Mouse (Mus musculus): ENCODE results near the gene BC049715.
"Not testable (repeated sequence)": the region's sequence is repeated elsewhere in the genome, so short reads cannot be mapped to it uniquely, and the experiment has no call there.

BC049715 gene

DNA sequence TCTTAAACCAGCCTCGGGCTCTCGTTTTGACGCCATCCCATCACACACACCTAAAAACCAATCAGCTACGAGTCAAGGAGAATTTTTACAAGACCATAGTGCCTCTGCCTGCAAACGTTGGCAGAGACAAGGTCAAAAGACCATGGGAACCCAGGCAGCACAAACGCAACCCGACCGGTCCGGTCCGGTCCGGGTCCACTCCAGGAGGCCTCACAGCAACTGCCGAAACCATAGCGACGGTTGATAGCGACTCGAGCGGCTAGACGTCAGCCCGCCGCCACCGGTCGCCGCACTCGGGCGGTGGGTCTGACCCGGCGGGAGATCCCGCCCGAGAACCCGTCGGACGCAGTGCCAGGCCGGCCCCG is at the start of gene BC049715:
BC049715 (plus strand) TSS at position 111 of the 365 bp plus-strand sequence.
- DNase-seq (ENCODE audit: low spot score in 2 of 2) = no peak

DNA sequence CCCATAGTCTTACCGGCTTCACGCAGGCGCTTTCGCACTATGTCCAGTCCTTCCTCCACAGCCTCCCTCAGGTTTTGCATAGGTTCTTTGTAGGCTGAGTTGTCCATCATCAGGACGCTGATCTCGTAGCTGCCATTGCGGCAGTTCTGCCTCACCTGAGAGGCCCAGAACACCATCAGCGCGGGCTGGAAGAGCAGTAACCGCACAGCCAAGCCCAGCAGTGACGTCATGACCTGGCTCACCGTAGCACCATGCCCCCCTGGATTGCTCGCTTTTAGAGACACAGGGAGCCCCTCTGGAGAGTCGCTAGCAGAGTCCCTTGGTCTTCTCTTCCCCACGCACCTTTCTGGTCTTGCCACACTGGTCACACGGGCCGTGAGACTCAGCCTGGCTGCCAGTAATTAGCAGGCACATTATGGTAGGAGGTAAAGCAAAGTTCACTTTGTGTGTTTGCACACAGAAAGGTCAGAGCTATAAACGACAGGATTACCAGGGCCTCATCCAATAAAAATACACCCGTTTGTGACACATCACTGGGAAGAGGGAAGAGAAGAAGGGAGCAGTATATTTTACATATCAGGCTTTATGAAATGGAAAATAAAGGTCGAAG is 45.9 kb upstream of the BC049715 start, which contains the start of gene Gucy2c:
Gucy2c (minus strand) TSS at position 389 of the 610 bp plus-strand sequence.
- DNase-seq (ENCODE audit: low spot score in 2 of 2) = no peak

DNA sequence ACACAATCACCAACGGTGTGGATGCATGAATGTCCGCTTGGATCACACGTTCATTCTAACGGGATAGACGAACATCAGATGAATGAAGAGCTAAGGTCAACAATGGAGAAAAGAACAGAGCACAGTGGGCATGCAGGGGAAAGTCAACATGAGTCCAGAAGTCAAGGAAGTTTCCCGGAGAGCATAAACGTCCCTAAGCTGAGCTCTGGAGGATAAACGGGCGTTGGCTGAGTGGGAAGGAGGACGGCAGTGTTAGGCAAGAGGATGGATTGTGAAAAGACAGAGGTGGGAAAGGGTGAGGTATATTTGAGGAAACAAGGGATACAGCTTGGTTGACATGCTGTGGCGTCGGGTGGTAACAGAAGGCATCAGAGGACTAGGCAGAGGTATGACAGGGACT is 45.3 kb upstream of the BC049715 start:
- no peak for DNase-seq (ENCODE audit: low spot score in 2 of 2)

DNA sequence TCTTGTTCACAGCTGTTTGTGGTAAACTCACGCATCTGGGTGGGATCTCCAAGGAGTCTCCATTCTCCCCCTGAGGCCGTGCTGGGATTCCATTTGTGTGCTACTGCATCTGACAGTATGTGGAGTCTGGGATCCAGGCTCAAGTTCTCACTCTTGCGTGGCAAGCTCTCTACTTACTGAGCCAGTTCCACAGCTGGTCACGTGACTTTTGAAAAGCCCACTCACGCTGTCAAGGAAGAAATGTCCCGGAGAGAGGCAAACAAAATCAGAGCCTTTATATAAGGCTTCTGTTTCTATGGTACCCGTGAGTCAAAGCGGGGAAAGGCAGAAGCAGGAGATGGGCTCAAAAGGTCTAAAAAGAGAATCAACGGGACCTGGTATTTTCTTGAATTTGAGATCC is 44.7 kb upstream of the BC049715 start:
- DNase-seq (ENCODE audit: low spot score in 2 of 2) = no peak

GRCm38 (mm10) chr6:136789391-136789971 is 37.9 kb upstream of the BC049715 start:
- DNase-seq (ENCODE audit: low spot score in 2 of 2) = no peak

DNA sequence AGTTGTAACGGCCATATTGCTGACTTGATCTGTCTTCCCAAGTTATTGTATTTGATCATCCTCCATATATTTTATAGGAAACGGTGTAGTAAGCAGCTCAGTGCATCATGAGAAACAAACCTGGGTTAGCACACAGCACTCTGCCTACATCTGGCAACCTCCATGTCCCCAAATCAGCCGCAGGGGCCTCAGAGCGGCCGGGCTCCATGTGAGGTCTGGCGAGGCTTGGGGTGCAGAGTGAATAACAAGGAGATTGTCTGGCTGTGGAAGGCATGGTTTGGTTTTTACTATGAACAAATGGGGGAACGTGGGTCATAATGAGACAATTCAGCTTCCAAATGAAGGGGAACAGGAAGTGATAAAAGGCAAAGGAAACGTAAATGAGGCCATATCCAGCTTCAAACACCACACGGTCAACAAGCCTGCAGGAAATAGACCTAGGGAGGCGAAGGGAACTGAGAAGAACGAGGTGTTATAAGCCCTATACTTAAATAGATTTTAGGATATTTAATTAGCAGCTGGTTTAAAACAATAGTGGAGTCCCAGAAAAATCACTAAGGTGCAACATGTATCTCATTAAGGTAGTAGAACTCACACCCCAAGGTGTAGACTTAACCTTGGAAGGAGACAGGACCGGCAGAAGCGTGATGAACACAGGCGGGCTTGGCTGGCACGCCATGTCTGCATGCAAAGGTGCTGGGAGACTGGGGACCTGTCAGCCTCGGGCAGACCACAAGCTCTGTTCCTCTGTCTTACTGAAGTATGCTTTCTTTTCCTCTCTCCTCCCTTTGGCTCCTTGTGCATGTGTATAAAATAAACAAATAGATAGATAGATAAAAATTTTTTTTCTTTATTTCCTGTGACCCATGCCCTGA is 34.3 kb upstream of the BC049715 start:
- DNase-seq (ENCODE audit: low spot score in 2 of 2) = no peak

DNA sequence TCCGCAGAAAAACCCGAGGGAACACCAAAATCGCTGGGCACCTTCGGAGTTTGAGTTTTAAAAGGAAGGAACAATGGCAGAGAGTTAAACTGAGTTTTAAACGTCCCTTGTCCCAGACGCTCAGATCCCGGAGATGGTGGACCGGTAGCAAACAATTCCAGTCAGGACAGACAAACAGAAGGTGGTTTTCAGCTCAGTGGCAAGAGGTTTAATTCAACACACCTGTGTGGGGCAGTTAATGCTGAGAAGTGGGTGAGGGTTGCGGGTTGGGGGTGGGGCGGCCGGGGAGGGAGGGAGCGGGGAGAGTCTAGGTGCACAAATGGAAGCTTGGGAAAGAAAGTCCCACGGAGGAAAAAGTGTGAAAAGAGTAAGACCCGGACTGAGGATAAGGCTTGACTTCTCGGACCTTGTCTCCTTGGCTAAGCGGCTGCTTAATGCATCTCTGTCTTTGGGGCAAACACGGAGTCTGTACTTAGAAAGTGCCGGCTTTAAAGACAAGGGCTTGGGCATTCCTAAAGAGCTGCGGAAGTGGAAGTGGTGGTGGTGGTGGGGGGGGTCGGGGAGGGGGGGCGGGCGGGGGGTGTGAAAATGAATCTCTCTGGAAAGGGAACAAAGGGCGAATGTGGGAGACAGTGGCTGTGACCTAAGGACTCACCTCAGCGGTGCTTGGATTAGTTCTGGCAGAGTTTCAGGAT is 33.4 kb upstream of the BC049715 start:
- no peak for DNase-seq (ENCODE audit: low spot score in 2 of 2)

GRCm38 (mm10) chr6:136795110-136795509 is 32.3 kb upstream of the BC049715 start:
- no peak for DNase-seq (ENCODE audit: low spot score in 2 of 2)

GRCm38 (mm10) chr6:136795850-136796249 is 31.6 kb upstream of the BC049715 start:
- DNase-seq (ENCODE audit: low spot score in 2 of 2) = no peak

GRCm38 (mm10) chr6:136797874-136798693 is 29.3 kb upstream of the BC049715 start:
- DNase-seq (ENCODE audit: low spot score in 2 of 2) = not testable (repeated sequence)

DNA sequence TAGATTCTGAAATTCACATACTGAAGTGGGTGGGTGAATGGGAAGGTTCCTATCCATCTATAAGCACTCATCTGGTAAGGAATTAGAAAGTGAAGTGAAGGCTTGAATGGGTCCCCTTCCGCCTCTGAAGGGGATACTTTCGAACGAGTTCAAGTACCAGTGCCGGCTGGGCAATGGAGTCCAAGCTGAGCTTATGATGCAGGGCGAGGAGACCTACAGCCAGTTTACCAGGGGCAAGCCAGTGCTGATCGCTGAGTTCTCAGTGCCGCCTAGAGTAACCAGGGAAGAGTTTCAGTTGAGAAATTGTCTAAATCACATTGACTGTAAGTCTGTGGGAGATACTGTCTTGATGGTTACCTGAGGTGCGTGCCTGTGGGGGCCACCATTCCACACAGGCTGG is 26.7 kb upstream of the BC049715 start:
- no peak for DNase-seq (ENCODE audit: low spot score in 2 of 2)

DNA sequence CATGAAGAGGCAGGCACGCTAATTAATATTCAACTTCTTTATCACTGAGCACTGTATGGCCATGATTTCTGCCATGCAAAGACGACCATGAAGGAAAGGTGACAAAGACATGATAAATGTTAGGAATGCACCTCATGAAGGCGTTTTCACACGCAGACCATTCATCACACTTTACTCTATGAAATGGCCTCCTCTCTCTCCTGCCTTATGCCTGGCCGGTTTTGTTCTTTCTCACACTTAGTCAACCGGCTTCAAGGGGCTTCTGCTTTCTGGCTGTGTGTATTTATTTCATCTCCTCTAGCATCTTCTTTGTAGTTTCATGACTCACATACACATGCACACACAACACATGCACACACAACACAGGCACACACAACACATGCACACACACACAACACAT is 26.2 kb upstream of the BC049715 start:
- DNase-seq (ENCODE audit: low spot score in 2 of 2) = no peak

- no peak for DNase-seq (ENCODE audit: low spot score in 2 of 2)
Observed at GRCm38 (mm10) chr6:136803093-136803738, 24.2 kb upstream of the BC049715 start.

- DNase-seq (ENCODE audit: low spot score in 2 of 2) = peak; percentile 97 to 99
Observed at GRCm38 (mm10) chr6:136803739-136804633, 23.4 kb upstream of the BC049715 start, which contains the start of gene Hist4h4. Gene Hist4h4 (minus strand): TSS chr6:136804415.

GRCm38 (mm10) chr6:136804705-136805408 is 22.6 kb upstream of the BC049715 start:
- no peak for DNase-seq (ENCODE audit: low spot score in 2 of 2)

- DNase-seq (ENCODE audit: low spot score in 2 of 2) = no peak
Observed at GRCm38 (mm10) chr6:136805409-136805775, 22.0 kb upstream of the BC049715 start.

GRCm38 (mm10) chr6:136806819-136807218 is 20.6 kb upstream of the BC049715 start:
- DNase-seq (ENCODE audit: low spot score in 2 of 2) = no peak

GRCm38 (mm10) chr6:136807395-136808013 is 19.9 kb upstream of the BC049715 start:
- DNase-seq (ENCODE audit: low spot score in 2 of 2) = no peak

GRCm38 (mm10) chr6:136808014-136808417 is 19.4 kb upstream of the BC049715 start, which contains the start of gene H2afj:
Gene H2afj (plus strand): TSS chr6:136808244.
- peak; percentile 98 for DNase-seq (ENCODE audit: low spot score in 2 of 2)
